Mouse (Mus musculus) ovary, adult 18-20 months (tissue): ENCODE data around the gene Sec22a.

Source experiments
- DNase-seq: peaks from one replicate; pipeline ENCODE4 v3.0.0; 2022; ENCODE audit warnings: low spot score, mixed read lengths

The Sec22a gene

GRCm38 (mm10) chr16:35310551-35311110, 53.1 kb downstream of the Sec22a start:
- no peak for DNase-seq

- DNase-seq = no peak
Measured at GRCm38 (mm10) chr16:35309634-35310033, 54.1 kb downstream of the Sec22a start.

- DNase-seq = no peak
Measured at GRCm38 (mm10) chr16:35308486-35309143, 55.1 kb downstream of the Sec22a start.

GRCm38 (mm10) chr16:35308016-35308415, 55.7 kb downstream of the Sec22a start:
- no peak for DNase-seq

GRCm38 (mm10) chr16:35307331-35307730, 56.4 kb downstream of the Sec22a start:
- no peak for DNase-seq

- DNase-seq = no peak
Measured at GRCm38 (mm10) chr16:35306631-35307030, 57.1 kb downstream of the Sec22a start.

- peak; percentile 0 for DNase-seq
Measured at GRCm38 (mm10) chr16:35305226-35305625, 58.5 kb downstream of the Sec22a start.

GRCm38 (mm10) chr16:35304416-35304815, 59.3 kb downstream of the Sec22a start:
- no peak for DNase-seq

GRCm38 (mm10) chr16:35303721-35304120, 60.0 kb downstream of the Sec22a start:
- peak; percentile 1 for DNase-seq

- DNase-seq = peak; percentile 0
Measured at GRCm38 (mm10) chr16:35302441-35303280, 61.1 kb downstream of the Sec22a start.

- no peak for DNase-seq
Measured at GRCm38 (mm10) chr16:35300156-35300555, 63.6 kb downstream of the Sec22a start.

- DNase-seq = no peak
Measured at GRCm38 (mm10) chr16:35297786-35298185, 65.9 kb downstream of the Sec22a start.

GRCm38 (mm10) chr16:35287244-35287643, 76.5 kb downstream of the Sec22a start:
- DNase-seq = no peak

- no peak for DNase-seq
Measured at GRCm38 (mm10) chr16:35285821-35286220, 77.9 kb downstream of the Sec22a start.

GRCm38 (mm10) chr16:35282456-35282855, 81.3 kb downstream of the Sec22a start:
- no peak for DNase-seq

- no peak for DNase-seq
Measured at GRCm38 (mm10) chr16:35278166-35278565, 85.6 kb downstream of the Sec22a start.

GRCm38 (mm10) chr16:35272417-35272816, 91.3 kb downstream of the Sec22a start:
- no peak for DNase-seq

- DNase-seq = no peak
Measured at GRCm38 (mm10) chr16:35271572-35271971, 92.1 kb downstream of the Sec22a start.

GRCm38 (mm10) chr16:35270945-35271344, 92.8 kb downstream of the Sec22a start:
- DNase-seq = no peak

- DNase-seq = peak; percentile 50
Measured at GRCm38 (mm10) chr16:35270353-35270934, 93.3 kb downstream of the Sec22a start.
